Mouse (Mus musculus): ENCODE data around the gene Lpin2. TPM values are rescaled to one million over a fixed set of nuclear protein-coding genes. Genes with fewer than 3 reads are reported as not detected.
A peak's percentile ranks its signal among the peaks of the same experiment; 100 is the strongest.

Lpin2 gene
- polyA plus RNA-seq, 1 experiment from 2014 or later, result 39.9 TPM

DNA sequence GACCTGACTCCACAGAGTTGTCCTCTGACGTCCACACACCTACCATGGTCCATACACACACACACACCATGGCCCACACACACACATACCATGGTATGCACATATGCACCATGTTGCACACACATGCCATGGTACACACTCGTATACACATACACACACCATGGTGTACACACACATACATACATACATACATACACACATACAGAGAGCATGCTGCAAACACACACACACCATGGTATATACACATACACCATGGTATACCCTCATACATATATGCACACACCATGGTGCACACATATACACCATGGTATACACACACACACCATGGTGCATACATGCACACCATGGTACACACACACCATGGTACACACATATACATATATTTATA lies 45.0 kb upstream of the Lpin2 start:
- Histone ChIP-seq H3K4me1 (ENCODE audit: insufficient read depth) (no peaks in the 10 kb centered on the region; the same call in 1 of the 2 replicates), H3K9ac (no peak overlapping the region), H3K9me3 (ENCODE audit: low read depth, low read length) (no peaks in the 10 kb centered on the region), H3K4me2 (no peak overlapping the region), H3K36me3 (ENCODE audit: insufficient read depth) (no peaks in the 10 kb centered on the region), H3K27ac (ENCODE audit: low read depth) (no peak overlapping the region), H3K27me3 (ENCODE audit: insufficient read depth, low read length) (no peaks in the 10 kb centered on the region), H3K4me3 (ENCODE audit: low read depth, low read length) (no peak overlapping the region)
- DNase-seq (no peak), ATAC-seq (ENCODE audit: insufficient read depth) (peak; percentile 60; the same call in 1 of the 2 replicates)
- WGBS, result 73% methylated on average over 2 of the region's 2 CpGs
- no peak for TF ChIP-seq CTCF (IDR thresholded peaks at IDR 0.05; ENCODE audit: low read depth)

DNA sequence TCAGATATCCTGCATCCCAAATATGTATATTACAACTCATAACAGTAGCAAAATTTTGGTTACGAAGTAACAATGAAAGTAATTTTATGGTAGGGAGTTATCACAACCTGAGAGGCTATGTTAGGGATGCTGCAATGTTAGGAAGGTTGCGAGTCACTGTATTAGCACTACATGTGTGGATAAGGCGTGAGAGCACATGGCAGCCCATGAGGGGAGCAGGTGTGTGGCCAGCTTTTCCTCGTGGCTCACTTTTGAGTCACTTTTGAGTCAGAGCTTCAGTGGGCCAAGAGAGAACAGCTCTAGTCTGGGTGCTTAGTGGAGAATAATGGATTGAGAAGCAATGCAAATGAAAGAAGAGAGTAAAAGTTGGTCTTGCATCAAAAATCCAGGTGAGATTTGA lies 40.3 kb upstream of the Lpin2 start:
- Histone ChIP-seq H3K27me3 (ENCODE audit: insufficient read depth, low read length) (no peaks in the 10 kb centered on the region), H3K9ac (no peak overlapping the region), H3K9me3 (ENCODE audit: low read depth, low read length) (no peaks in the 10 kb centered on the region), H3K4me1 (ENCODE audit: insufficient read depth) (no peaks in the 10 kb centered on the region), H3K4me2 (no peak overlapping the region), H3K4me3 (ENCODE audit: low read depth, low read length) (no peak overlapping the region), H3K36me3 (ENCODE audit: insufficient read depth) (no peaks in the 10 kb centered on the region), H3K27ac (ENCODE audit: low read depth) (no peak overlapping the region)
- DNase-seq, result no peak
- no peak for ATAC-seq (ENCODE audit: insufficient read depth)
- TF ChIP-seq CTCF (IDR thresholded peaks at IDR 0.05; ENCODE audit: low read depth), result no peak
- 76% methylated on average over 4 of the region's 4 CpGs for WGBS

DNA sequence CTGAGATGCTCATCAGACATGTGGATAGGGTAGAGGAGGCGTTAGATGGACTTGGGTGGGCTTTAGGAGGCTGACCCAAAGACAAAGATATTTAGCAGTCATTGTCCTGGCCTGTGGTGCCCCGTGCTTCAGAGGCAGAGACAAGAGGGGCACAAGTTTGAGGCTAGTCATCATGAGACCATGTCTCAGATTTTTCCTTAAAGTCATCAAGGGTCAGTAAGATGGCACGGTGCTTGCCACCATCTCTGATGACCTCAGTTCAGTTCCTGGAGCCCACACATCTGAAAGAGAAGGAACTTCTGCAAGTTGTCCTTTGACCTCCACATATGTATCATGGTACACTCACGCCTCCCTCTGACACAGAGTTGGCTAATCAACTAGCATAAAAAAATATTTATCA lies 39.2 kb upstream of the Lpin2 start:
- Histone ChIP-seq H3K9me3 (ENCODE audit: low read depth, low read length) (no peaks in the 10 kb centered on the region), H3K9ac (no peak overlapping the region), H3K27ac (ENCODE audit: low read depth) (no peak overlapping the region), H3K4me3 (ENCODE audit: low read depth, low read length) (no peak overlapping the region), H3K4me1 (ENCODE audit: insufficient read depth) (no peaks in the 10 kb centered on the region), H3K27me3 (ENCODE audit: insufficient read depth, low read length) (no peaks in the 10 kb centered on the region), H3K36me3 (ENCODE audit: insufficient read depth) (no peaks in the 10 kb centered on the region), H3K4me2 (no peak overlapping the region)
- WGBS, result 75% methylated on average over 4 of the region's 4 CpGs
- no peak for ATAC-seq (ENCODE audit: insufficient read depth)
- DNase-seq, result no peak
- TF ChIP-seq CTCF (IDR thresholded peaks at IDR 0.05; ENCODE audit: low read depth), result no peak

DNA sequence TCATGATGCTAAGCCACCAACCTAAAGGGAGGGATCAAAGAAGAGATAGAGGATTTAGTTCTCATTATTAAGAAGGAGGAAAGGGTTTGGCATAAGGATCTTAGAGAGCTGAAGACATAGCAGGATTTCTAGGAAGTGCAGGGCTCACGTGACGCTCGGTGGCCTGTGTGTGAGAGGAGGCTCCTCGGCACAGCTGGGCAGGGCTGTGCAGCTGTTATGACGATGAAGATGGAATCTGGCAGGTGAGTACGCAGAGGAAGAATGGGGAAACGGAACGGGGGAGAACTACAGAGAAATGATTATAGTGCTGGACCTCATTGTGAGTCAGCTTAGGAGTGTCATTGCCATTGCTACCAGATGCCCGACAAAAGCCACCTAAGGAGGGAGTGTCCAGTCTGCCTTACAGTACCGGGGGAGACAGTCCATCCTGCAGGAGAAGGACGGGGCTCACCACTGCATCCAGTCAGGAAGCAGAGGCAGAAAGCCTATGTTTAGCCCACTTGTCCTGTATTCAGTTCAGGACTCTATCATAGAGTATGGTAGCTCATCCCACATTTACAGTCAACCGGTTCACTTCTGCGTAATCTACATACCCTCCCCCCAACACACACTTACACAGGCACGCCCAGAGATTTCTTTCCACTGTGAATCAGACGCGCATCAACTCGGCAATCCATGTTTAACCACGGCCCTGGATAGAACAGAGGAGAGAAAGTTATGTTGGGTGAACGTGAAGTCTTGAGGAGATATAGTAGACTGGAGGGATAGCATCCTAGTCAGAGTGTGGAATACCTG lies 37.8 kb upstream of the Lpin2 start:
- ATAC-seq (ENCODE audit: insufficient read depth), result no peak

DNA sequence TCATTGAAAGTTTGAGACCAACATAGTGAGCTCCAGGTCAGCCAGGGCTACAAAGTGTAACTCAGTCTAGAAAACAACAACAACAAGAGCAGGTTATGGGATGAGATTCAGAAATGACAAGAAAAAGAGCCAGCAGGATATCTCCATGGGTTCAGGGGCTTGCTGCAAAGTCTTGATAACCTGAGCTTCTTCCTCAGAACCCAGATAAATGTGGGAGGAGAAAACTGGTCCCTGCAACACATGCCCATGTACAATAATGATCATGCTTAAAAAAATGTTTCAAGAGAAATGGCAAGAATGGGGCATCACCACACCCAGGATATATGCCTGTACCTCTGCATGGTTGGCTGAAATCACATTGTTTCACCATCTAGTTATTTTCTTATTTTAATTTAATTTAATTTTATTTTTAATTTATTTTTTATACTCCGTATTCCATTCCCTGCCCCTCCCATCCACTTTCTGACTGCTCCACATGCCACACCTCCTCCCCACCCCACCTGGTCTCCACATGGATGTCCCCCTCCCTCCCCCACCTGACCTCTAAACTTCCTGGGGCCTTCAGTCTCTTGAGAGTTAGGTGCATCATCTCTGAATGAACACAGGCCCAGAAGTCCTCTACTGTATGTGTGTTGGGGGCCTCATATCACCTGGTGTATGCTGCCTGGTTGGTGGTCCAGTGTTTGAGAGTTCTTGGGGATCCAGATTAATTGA lies 37.0 kb upstream of the Lpin2 start:
- Histone ChIP-seq H3K4me2 (no peak overlapping the region), H3K9ac (no peak overlapping the region), H3K27me3 (ENCODE audit: insufficient read depth, low read length) (no peaks in the 10 kb centered on the region), H3K4me3 (ENCODE audit: low read depth, low read length) (no peak overlapping the region), H3K9me3 (ENCODE audit: low read depth, low read length) (no peaks in the 10 kb centered on the region), H3K36me3 (ENCODE audit: insufficient read depth) (no peaks in the 10 kb centered on the region), H3K4me1 (ENCODE audit: insufficient read depth) (no peaks in the 10 kb centered on the region), H3K27ac (ENCODE audit: low read depth) (no peak overlapping the region)
- WGBS, result 92% methylated on average over 1 of the region's 1 CpGs
- ATAC-seq (ENCODE audit: insufficient read depth) (no peak), DNase-seq (no peak)
- TF ChIP-seq CTCF (IDR thresholded peaks at IDR 0.05; ENCODE audit: low read depth), result no peak

More for the DNA sequence above, 37.8 kb upstream of the Lpin2 start:
- Histone ChIP-seq H3K9me3 (ENCODE audit: low read depth, low read length) (no peaks in the 10 kb centered on the region), H3K4me1 (ENCODE audit: insufficient read depth) (no peaks in the 10 kb centered on the region), H3K4me2 (no peak overlapping the region), H3K4me3 (ENCODE audit: low read depth, low read length) (no peak overlapping the region), H3K9ac (no peak overlapping the region), H3K36me3 (ENCODE audit: insufficient read depth) (no peaks in the 10 kb centered on the region), H3K27me3 (ENCODE audit: insufficient read depth, low read length) (no peaks in the 10 kb centered on the region), H3K27ac (ENCODE audit: low read depth) (no peak overlapping the region)
- WGBS, result 75% methylated on average over 19 of the region's 19 CpGs
- no peak for TF ChIP-seq CTCF (IDR thresholded peaks at IDR 0.05; ENCODE audit: low read depth)
- DNase-seq, result no peak

DNA sequence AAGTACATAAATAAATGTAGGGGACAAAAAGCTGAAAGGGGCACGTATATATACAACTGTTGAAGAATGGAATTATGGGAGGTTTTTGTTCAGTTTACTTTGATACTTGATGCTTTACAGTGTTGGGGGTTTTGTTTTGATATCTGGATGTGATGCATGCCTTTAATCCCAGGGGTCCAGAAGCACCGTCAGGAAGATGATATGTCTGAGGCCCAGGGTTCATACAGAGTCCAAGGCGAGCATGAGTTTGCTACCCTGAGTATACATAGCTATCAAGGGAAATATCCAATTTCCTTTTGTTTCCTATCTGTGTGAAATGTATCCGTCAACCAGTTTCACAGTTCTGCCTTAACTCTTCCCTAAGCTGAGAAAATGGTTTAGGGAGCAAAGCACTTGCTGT lies 29.0 kb upstream of the Lpin2 start:
- 26% methylated on average over 4 of the region's 4 CpGs for WGBS
- Histone ChIP-seq H3K27me3 (ENCODE audit: insufficient read depth, low read length) (no peaks in the 10 kb centered on the region), H3K9ac (no peak overlapping the region), H3K36me3 (ENCODE audit: insufficient read depth) (no peaks in the 10 kb centered on the region), H3K9me3 (ENCODE audit: low read depth, low read length) (no peaks in the 10 kb centered on the region), H3K27ac (ENCODE audit: low read depth) (peak overlapping the region; percentile 63; the same call in 1 of the 2 replicates), H3K4me1 (ENCODE audit: insufficient read depth) (0 out of 2 replicates have a peak, but pooled peaks cover 5% of the 10 kb centered on the region), H3K4me3 (ENCODE audit: low read depth, low read length) (no peak overlapping the region), H3K4me2 (no peak overlapping the region)
- DNase-seq, result no peak
- no peak for TF ChIP-seq CTCF (IDR thresholded peaks at IDR 0.05; ENCODE audit: low read depth)
- ATAC-seq (ENCODE audit: insufficient read depth), result peak; percentile 47; the same call in 1 of the 2 replicates

DNA sequence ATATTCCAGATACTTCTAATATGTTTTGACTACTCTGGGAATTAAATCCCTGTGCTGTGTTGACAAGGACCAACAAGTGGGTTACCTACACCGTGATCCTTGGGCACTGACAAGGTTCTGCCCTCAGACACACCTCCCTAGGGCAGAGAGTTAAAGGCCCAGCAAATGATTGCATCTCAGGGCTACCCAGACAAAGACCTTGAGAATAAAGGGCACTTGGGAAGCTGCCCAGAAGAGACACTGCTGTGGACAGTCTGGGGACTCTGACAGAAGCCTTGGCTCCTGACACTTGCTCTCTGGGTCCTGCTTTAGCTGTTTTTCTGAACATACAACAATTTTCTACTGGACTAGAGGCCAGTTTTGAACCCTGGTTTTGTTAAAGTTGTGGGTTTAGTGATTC lies 27.1 kb upstream of the Lpin2 start:
- no peak overlapping the region for H3K4me3 ChIP-seq (ENCODE audit: low read depth, low read length)
- H3K4me2 ChIP-seq, result no peak overlapping the region
- H3K4me1 ChIP-seq (ENCODE audit: insufficient read depth), result 0 out of 2 replicates have a peak, but pooled peaks cover 5% of the 10 kb centered on the region
- DNase-seq (no peak), ATAC-seq (ENCODE audit: insufficient read depth) (no peak)
- H3K27ac ChIP-seq (ENCODE audit: low read depth), result no peak overlapping the region
- no peaks in the 10 kb centered on the region for H3K36me3 ChIP-seq (ENCODE audit: insufficient read depth)
- WGBS, result 50% methylated on average over 1 of the region's 1 CpGs
- no peak overlapping the region for H3K9ac ChIP-seq
- no peaks in the 10 kb centered on the region for H3K9me3 ChIP-seq (ENCODE audit: low read depth, low read length)
- H3K27me3 ChIP-seq (ENCODE audit: insufficient read depth, low read length), result no peaks in the 10 kb centered on the region
- no peak for TF ChIP-seq CTCF (IDR thresholded peaks at IDR 0.05; ENCODE audit: low read depth)

Data from lung, embryonic 14.5 days (tissue).